Mouse (Mus musculus) kidney, adult 2 months (tissue): ENCODE measurements around the gene Abtb2. TPM values are rescaled to one million over a fixed set of nuclear protein-coding genes. Genes with fewer than 3 reads are reported as not detected.

ENCODE experiments used
- DNase-seq: peaks from one replicate; pipeline ENCODE4 v3.0.0; 2021
- H3K27ac ChIP-seq: fragments of 200-500 bp; 2 replicates; pipeline ENCODE4 v1.5.1; 2012; ENCODE audit warnings: low read depth, low read length, control low read depth, inconsistent platforms; ENCODE audit not compliant: insufficient read depth
- H3K27me3 ChIP-seq: fragments of 200-500 bp; replicated peaks from 2 replicates; pipeline ENCODE4 v1.6.1; 2012; ENCODE audit warnings: mild to moderate bottlenecking, moderate library complexity, low read length, inconsistent platforms; ENCODE audit not compliant: control insufficient read depth, insufficient read depth
- H3K36me3 ChIP-seq: fragments of 200-500 bp; 2 replicates; pipeline ENCODE4 v1.6.1; 2012; ENCODE audit warnings: mild to moderate bottlenecking, moderate library complexity, low read length, inconsistent platforms; ENCODE audit not compliant: control insufficient read depth, insufficient read depth
- H3K4me1 ChIP-seq: fragments of 200-500 bp; 2 replicates; pipeline ENCODE4 v1.6.1; 2011; ENCODE audit warnings: low read length; ENCODE audit not compliant: control insufficient read depth, insufficient read depth
- H3K4me3 ChIP-seq: fragments of 200-500 bp; 2 replicates; pipeline ENCODE4 v1.5.1; 2011; ENCODE audit warnings: mild to moderate bottlenecking, low read depth, low read length, control low read depth; ENCODE audit not compliant: insufficient read depth
- CTCF ChIP-seq: fragments of 200-500 bp; conservative IDR thresholded peaks from 2 replicates; pipeline ENCODE4 v1.5.1; 2011; ENCODE audit warnings: low read depth, mild to moderate bottlenecking, control low read depth, low read length, moderate library complexity, mixed read lengths; ENCODE audit not compliant: insufficient read depth, insufficient read length
- POLR2A ChIP-seq: fragments of 200-500 bp; IDR thresholded peaks from one replicate; pipeline ENCODE4 v1.6.1; 2011; ENCODE audit warnings: low read depth, low read length, control low read depth
- WGBS: fragments of 180-500 bp; shearing (Covaris S2); methylation state at CpG from one replicate; pipeline ENCODE4 v1.1.7; 2018; 5-methylcytosine and 5-hydroxymethylcytosine counted together
- polyA plus RNA-seq: library from polyadenylated mRNA; depleted of rRNA; stranded (reverse); fragments of >200 nt; gene quantifications from 2 replicates; pipeline ENCODE4 v1.2.3, GENCODE M21; 2012

Gene Abtb2
- polyA plus RNA-seq, 1 experiment: 11.6 TPM

- Histone ChIP-seq H3K36me3 (no peaks in the 10 kb centered on the region), H3K4me3 (no peak overlapping the region), H3K27ac (no peak overlapping the region), H3K27me3 (no peaks in the 10 kb centered on the region), H3K4me1 (peaks cover 7% of the 10 kb centered on the region; the same call in 1 of the 2 replicates)
- TF ChIP-seq CTCF: no peak
- TF ChIP-seq POLR2A: no peak
- DNase-seq: peak; percentile 19
- 62% methylated on average over 9 of the region's 9 CpGs for WGBS
These were observed 114.4 kb downstream of the Abtb2 start for GRCm38 (mm10) chr2:103680364-103681110.

- no peaks in the 10 kb centered on the region for H3K36me3 ChIP-seq
- WGBS: 85% methylated on average over 5 of the region's 5 CpGs
- no peak overlapping the region for H3K27ac ChIP-seq
- TF ChIP-seq POLR2A (no peak), CTCF (no peak)
- H3K4me1 ChIP-seq: peaks cover 7% of the 10 kb centered on the region; the same call in 1 of the 2 replicates
- no peaks in the 10 kb centered on the region for H3K27me3 ChIP-seq
- no peak for DNase-seq
- no peak overlapping the region for H3K4me3 ChIP-seq
These were observed 115.0 kb downstream of the Abtb2 start for GRCm38 (mm10) chr2:103681149-103681548.

- Histone ChIP-seq H3K4me1 (peaks cover 7% of the 10 kb centered on the region; the same call in 1 of the 2 replicates), H3K4me3 (no peak overlapping the region), H3K27ac (no peak overlapping the region), H3K27me3 (no peaks in the 10 kb centered on the region), H3K36me3 (no peaks in the 10 kb centered on the region)
- no peak for TF ChIP-seq CTCF
- no peak for TF ChIP-seq POLR2A
- WGBS: 91% methylated on average over 9 of the region's 9 CpGs
- no peak for DNase-seq
These were observed 116.2 kb downstream of the Abtb2 start for GRCm38 (mm10) chr2:103682261-103682722.

GRCm38 (mm10) chr2:103682927-103683442, 116.9 kb downstream of the Abtb2 start:
- whole genome bisulfite sequencing: 81% methylated on average over 9 of the region's 9 CpGs
- H3K4me1 ChIP-seq: peaks cover 7% of the 10 kb centered on the region; the same call in 1 of the 2 replicates
- TF ChIP-seq CTCF (no peak), POLR2A (no peak)
- no peaks in the 10 kb centered on the region for H3K36me3 ChIP-seq
- peak; percentile 35 for DNase-seq
- no peaks in the 10 kb centered on the region for H3K27me3 ChIP-seq
- no peak overlapping the region for H3K27ac ChIP-seq
- no peak overlapping the region for H3K4me3 ChIP-seq

- TF ChIP-seq POLR2A: no peak
- no peak for TF ChIP-seq CTCF
- no peak overlapping the region for H3K27ac ChIP-seq
- no peaks in the 10 kb centered on the region for H3K27me3 ChIP-seq
- DNase-seq: no peak
- H3K36me3 ChIP-seq: no peaks in the 10 kb centered on the region
- WGBS: 88% methylated on average over 2 of the region's 2 CpGs
- no peak overlapping the region for H3K4me3 ChIP-seq
- H3K4me1 ChIP-seq: peaks cover 4% of the 10 kb centered on the region; the same call in 1 of the 2 replicates
These were observed 118.3 kb downstream of the Abtb2 start for GRCm38 (mm10) chr2:103684431-103684830.

GRCm38 (mm10) chr2:103684926-103685577, 118.9 kb downstream of the Abtb2 start:
- DNase-seq: no peak
- Histone ChIP-seq H3K4me1 (peaks cover 4% of the 10 kb centered on the region; the same call in 1 of the 2 replicates), H3K27ac (no peak overlapping the region), H3K36me3 (no peaks in the 10 kb centered on the region), H3K4me3 (no peak overlapping the region), H3K27me3 (no peaks in the 10 kb centered on the region)
- no peak for TF ChIP-seq CTCF
- no peak for TF ChIP-seq POLR2A
- WGBS: 85% methylated on average over 7 of the region's 7 CpGs

GRCm38 (mm10) chr2:103685581-103685980, 119.5 kb downstream of the Abtb2 start:
- Histone ChIP-seq H3K36me3 (no peaks in the 10 kb centered on the region), H3K27ac (no peak overlapping the region), H3K4me1 (peaks cover 4% of the 10 kb centered on the region; the same call in 1 of the 2 replicates), H3K27me3 (no peaks in the 10 kb centered on the region), H3K4me3 (no peak overlapping the region)
- no peak for DNase-seq
- 92% methylated on average over 4 of the region's 4 CpGs for WGBS
- TF ChIP-seq CTCF: no peak
- TF ChIP-seq POLR2A: no peak
